Mouse (Mus musculus) lung, adult 2 months (tissue): ENCODE data around the gene S100g.

Experiments
- CTCF ChIP-seq: fragments of 200-500 bp; IDR thresholded peaks from 2 replicates; pipeline ENCODE4 v1.5.1; 2011; ENCODE audit warnings: mild to moderate bottlenecking, low read length, control low read depth; ENCODE audit not compliant: insufficient read depth
- POLR2A ChIP-seq: fragments of 200-500 bp; IDR thresholded peaks from 2 replicates; pipeline ENCODE4 v1.6.1; 2011; ENCODE audit warnings: low read depth, mild to moderate bottlenecking, control low read depth, low read length, borderline replicate concordance; ENCODE audit errors: extremely low read depth

GRCm38 (mm10) chrX:162964383-162964782 lies at the start of gene S100g:
- TF ChIP-seq POLR2A (peak; percentile 13; the same call in 1 of the 2 replicates), CTCF (no peak)
